Mouse (Mus musculus) left cerebral cortex, postnatal 10 days (tissue): ENCODE results near the gene Emc6. TPM values are rescaled to one million over a fixed set of nuclear protein-coding genes. Genes with fewer than 3 reads are reported as not detected.

ENCODE experiments used
- DNase-seq, 2 experiments: peaks; one replicate each; pipeline ENCODE4 v3.0.0; 2021 to 2022; ENCODE audit warnings: low spot score in 2 of 2, mixed read lengths in 1 of 2; ENCODE audit errors: extremely low spot score in 1 of 2
- intact Hi-C: fragments of 180-260 bp; cut with DNase I; formaldehyde crosslinking; loops from one replicate; pipeline ENCODE4 v1.15.1; 2025
- total RNA-seq, 2 experiments: library from RNA; stranded (reverse); gene quantifications; 2 replicates each; pipeline ENCODE4 v1.2.3; 2021

Emc6 gene
- total RNA-seq, 2 experiments from 2014 or later = 59.7 to 65.4 TPM

DNA sequence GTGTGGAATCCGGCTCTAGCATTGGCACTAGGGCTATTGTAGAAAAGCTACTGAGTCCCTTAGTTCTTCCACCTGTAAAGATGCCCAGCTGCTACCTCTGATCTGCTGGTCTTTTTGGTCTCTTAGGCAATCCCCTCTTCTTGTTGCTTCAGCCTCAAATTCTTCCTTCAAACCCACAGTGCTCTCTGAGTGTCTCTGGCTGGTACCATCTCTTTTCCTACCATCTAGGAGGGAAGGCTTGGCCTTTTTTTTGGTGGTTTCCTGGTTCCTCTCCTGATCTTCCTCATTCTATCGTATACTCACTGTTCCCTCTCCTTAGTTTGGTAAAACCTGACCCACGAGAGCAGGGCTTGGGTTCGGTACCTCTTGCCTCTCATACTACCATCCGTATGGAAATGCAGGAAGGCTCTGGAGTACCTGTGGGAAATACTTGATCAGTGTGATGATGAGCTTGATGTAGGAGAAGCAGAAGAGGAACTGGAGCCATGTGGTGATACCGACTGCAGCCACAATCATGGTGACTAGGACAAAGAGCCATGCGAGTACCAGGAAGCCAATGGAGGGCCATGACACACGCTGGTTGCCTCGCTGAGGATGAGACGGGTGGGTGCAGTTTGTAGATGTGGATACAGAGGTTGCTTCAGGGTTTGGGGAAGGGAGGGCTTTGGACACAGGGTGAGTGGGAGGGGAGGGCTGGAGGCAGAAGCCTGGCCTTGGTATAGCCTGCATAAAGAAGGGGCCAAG lies 9.2 kb upstream of the Emc6 start:
- intact Hi-C loops = no loop called here
- peak in 1 of 2 experiments; percentile 10 for DNase-seq

DNA sequence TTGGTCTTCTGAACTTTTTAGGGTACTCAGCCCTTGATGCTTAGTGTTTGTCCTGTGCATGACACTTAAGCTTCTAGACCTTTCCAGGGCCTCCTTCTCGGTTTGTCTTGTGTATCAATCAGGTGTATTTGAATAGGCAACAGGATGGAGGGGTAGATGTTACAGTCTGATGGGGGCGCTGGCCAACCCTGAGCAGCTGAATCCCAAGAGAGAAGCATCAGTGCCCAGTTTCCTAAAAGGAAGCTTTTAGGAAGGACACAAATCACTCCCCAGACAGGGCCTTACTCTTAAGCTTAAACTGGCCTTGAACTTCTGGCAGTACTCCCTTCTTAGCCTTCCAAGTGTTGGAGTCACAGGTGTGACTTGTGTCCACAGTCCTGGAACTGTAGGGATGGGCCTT lies 1.1 kb upstream of the Emc6 start:
- intact Hi-C loops = no loop called here
- no peak for DNase-seq

GRCm38 (mm10) chr11:73177509-73177875 lies 655 bp upstream of the Emc6 start:
- intact Hi-C loops = no loop called here
- peak in 1 of 2 experiments; percentile 92 for DNase-seq

DNA sequence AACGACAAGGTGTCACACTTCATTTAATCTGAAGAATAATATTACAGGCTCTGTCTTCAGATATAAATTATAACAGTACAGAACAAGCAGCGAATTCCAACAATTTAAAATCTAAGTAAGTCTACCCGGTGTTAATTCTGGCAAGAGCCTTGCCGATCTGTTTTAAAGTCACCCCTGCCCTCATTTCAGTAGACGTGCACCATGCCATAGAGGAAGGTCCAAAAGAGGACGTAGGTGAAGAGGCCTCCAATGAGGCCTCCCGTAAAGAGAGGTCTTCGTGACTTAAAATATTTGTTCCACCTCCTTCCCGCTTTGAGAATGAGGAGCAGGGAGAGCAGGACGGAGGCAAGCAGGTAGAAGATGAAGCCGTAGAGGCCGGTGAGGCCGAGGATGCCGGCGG lies 651 bp downstream of the Emc6 start:
- intact Hi-C loops = no loop called here
- DNase-seq = no peak

- intact Hi-C loops = no loop called here
- DNase-seq = no peak
Measured at GRCm38 (mm10) chr11:73175612-73176011, 1.2 kb downstream of the Emc6 start.

GRCm38 (mm10) chr11:73172186-73172585 lies 4.7 kb downstream of the Emc6 start:
- intact Hi-C loops = no loop called here

DNA sequence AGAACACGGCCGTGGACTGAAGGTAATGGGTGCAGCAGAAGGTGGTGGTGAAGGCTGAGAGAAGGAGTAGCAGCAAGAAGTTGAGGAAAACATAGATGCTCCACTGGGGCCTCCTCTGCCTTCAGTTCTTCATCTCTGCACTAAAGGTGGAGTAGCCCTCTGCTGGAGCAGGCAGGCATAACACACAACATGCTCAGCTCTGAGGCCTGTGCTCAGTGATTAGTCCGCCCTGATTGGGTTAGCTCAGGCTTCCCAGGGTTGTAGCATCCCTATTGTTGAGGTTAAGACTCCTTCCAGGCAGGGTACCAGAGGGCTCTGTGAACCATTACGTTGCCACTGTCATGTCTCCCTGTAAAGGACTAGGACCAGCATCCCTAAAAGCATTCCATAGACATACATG lies 7.6 kb downstream of the Emc6 start:
- DNase-seq = peak in 1 of 2 experiments; percentile 69
- intact Hi-C loops = no loop called here

More at GRCm38 (mm10) chr11:73172186-73172585, 4.7 kb downstream of the Emc6 start:
- DNase-seq = peak in 1 of 2 experiments; percentile 74

DNA sequence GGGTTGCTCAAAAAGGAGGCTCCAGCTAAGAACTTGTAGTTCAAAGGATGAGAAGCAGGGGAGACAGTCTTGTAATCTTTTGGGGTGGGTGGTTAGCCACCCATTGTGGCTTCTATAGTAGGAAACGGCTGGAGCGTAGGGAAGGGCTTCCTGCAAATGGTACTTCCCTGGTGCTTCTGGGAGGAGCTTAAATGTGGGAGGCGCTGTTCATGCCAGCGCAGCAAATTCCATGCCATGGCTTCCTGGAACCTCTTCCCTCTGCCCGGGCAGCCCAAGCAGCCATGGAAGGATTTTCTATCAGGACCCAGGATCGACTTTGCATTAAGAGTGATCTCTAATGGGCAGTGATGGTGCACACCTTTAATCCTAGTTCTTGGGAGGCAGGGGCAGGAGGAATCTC lies 8.3 kb downstream of the Emc6 start:
- intact Hi-C loops = no loop called here

DNA sequence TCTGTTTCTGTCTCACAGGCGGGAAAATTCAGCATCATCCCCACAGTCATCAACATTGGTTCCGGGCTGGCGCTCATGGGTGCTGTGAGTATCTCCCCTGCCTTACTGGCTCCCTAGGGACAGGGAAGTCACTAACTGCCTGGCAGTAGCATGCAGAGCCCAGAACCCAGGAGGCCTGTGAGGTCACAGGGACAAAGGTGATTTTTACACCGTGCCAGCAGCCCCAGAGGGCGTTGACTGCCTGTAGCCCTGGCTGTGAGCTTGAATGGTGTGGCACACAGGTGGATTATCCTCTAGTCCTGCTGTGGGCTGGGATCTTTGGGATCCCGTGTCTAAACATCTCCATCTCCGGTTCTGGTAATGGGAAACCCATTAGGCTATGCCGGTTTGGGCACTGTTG lies 8.8 kb downstream of the Emc6 start:
- no peak for DNase-seq
- intact Hi-C loops = no loop called here

More for the DNA sequence above, 8.3 kb downstream of the Emc6 start:
- no peak for DNase-seq

DNA sequence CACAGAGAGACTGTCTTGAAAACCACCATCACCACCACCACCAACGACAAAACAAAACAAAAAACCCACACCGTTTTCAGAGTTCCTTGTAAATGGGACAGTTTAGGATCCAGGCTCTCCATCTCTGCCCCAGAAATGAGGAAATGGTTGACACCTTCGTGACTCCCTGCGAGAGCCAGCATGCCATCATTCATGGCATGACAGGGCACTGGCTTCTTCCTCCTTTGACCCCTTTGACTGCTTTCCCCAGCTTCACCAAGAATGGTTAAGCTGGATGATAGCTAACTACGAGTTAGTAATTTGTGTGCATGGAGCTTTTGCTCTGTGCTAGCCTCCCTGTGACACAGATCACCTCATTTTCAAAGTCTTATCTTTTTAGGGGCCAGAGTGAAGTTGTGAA lies 14.6 kb downstream of the Emc6 start:
- intact Hi-C loops = no loop called here
- no peak for DNase-seq

- no peak for DNase-seq
- intact Hi-C loops = no loop called here
Measured at GRCm38 (mm10) chr11:73161616-73162015, 15.2 kb downstream of the Emc6 start.

- no peak for DNase-seq
- intact Hi-C loops = no loop called here
Measured at GRCm38 (mm10) chr11:73160811-73161200, 16.0 kb downstream of the Emc6 start.

DNA sequence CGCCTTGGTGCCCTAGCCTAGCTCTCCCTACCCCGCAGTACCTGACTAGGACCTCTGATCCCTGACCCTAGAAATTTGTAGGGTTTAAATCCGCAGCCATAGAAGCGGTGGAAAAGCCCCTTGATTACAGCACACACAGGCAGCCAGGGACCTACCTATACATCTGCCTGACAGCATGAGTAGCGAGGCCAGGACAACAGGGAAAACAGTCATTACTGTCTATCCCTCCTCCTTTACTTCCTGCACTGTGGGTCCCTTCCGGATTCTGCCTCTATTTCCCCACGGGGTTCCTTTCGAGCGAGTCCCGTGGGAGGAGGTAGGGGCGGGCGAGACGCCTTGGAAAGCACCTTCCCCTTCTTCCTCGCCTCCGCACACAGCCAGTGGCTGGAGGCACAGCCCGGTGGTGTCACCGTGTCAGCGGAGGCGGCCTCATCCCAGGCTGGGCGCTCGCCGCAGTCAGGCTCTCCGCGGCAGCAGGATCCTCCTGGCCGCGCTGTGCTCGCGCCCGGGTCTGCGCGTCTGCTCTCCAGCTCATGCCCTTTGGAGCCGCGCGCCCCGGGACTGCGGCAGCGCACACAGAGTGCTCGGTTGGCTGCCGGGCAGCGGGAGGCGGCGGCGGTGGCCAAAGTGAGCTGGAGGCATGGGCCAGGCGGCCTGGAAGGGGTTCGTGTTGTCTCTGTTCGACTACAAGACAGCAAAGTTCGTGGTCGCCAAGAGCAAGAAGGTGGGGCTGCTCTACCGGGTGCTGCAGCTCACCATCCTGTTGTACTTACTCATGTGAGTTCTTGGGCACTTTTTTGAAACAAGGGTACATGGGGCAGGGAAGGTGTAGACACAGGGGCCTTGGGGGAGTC lies 16.7 kb downstream of the Emc6 start, which contains the start of gene P2rx5:
Gene P2rx5 (plus strand): TSS at position 465 of the 854 bp plus-strand sequence.
- intact Hi-C loops = no loop called here
- DNase-seq = peak in 1 of 2 experiments; percentile 57

- intact Hi-C loops = no loop called here
- no peak for DNase-seq
Measured at GRCm38 (mm10) chr11:73155071-73155470, 21.8 kb downstream of the Emc6 start.

DNA sequence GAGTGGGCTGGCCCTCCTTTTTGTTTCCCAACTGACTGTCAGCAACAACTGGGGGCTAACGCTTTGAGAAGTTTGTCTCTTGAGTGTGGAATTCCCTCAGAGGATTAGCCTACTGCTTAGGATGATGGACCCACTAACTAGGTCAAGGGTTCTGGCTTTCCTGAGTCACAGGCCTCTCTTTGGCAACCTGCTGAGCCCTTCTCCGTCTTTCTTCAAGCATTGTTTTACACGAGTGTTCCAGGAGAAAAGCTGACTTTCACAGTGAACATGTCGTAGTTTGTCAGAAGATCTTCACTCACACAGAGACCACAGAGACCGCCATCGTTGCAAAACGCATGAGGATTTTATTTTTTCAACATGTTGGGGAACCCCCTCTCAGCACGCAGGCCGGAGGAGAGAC lies 28.6 kb downstream of the Emc6 start:
- no peak for DNase-seq
- intact Hi-C loops = no loop called here

DNA sequence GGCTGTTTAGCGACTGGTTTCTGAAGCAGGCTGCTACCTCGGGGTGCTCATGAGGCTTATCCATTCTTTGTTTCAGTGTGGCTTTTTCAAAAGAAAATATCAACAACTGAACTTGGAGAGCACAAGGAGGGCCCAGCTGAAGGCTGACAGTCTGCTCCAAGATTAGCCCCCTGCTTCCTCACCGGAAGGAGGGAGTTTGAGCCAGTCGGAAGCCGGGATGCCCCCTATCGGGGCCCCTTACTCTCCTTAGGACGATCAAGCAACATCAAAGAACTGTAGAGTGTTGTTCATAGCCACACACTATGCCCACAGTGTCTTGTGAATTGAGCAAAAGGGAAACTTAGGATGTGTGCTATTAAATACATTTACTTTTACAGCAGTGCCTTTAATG lies 29.9 kb downstream of the Emc6 start:
- DNase-seq = no peak
- intact Hi-C loops = no loop called here

GRCm38 (mm10) chr11:73146026-73146974 lies 30.5 kb downstream of the Emc6 start:
- intact Hi-C loops = no loop called here
- no peak for DNase-seq

GRCm38 (mm10) chr11:73144261-73144681 lies 32.6 kb downstream of the Emc6 start:
- DNase-seq = no peak
- intact Hi-C loops = no loop called here
